Mouse (Mus musculus): ENCODE data around the gene Ddx10.

- TF ChIP-seq CTCF (IDR thresholded peaks at IDR 0.05; ENCODE audit: insufficient read depth, low read length), result no peak
- TF ChIP-seq POLR2A (IDR thresholded peaks at IDR 0.05; ENCODE audit: borderline replicate concordance, extremely low read depth, low read depth, low read length), result no peak
Observed at GRCm38 (mm10) chr9:53072088-53072487, 175.8 kb downstream of the Ddx10 start.

All from lung, adult 2 months (tissue).